Mouse (Mus musculus): Measurements from ENCODE around the gene Lbx1. TPM values are rescaled to one million over a fixed set of nuclear protein-coding genes. Genes with fewer than 3 reads are reported as not detected.

Lbx1 gene
- polyA plus RNA-seq, 1 experiment: not detected

- peaks cover 21% of the 10 kb centered on the region for H3K27me3 ChIP-seq (ENCODE audit: control insufficient read depth, insufficient read depth, low read length)
- H3K27ac ChIP-seq (ENCODE audit: control insufficient read depth, insufficient read depth, low read depth, low read length): no peak overlapping the region
- H3K4me1 ChIP-seq (ENCODE audit: control insufficient read depth, insufficient read depth, low read length): peaks cover 21% of the 10 kb centered on the region
- no peaks in the 10 kb centered on the region for H3K36me3 ChIP-seq (ENCODE audit: control insufficient read depth, insufficient read depth, low read length)
- H3K4me3 ChIP-seq (ENCODE audit: control insufficient read depth, low read depth, low read length): no peak overlapping the region
- TF ChIP-seq POLR2A (IDR thresholded peaks at IDR 0.05; ENCODE audit: control insufficient read depth, low read depth, low read length): no peak
- no peak for TF ChIP-seq CTCF (IDR thresholded peaks at IDR 0.05; ENCODE audit: control insufficient read depth, insufficient read depth, insufficient replicate concordance, low read depth, low read length)
These were observed 3.6 kb upstream of the Lbx1 start for GRCm38 (mm10) chr19:45239191-45239590.

- no peaks in the 10 kb centered on the region for H3K36me3 ChIP-seq (ENCODE audit: control insufficient read depth, insufficient read depth, low read length)
- TF ChIP-seq CTCF (IDR thresholded peaks at IDR 0.05; ENCODE audit: control insufficient read depth, insufficient read depth, insufficient replicate concordance, low read depth, low read length): no peak
- TF ChIP-seq POLR2A (IDR thresholded peaks at IDR 0.05; ENCODE audit: control insufficient read depth, low read depth, low read length): no peak
- H3K4me1 ChIP-seq (ENCODE audit: control insufficient read depth, insufficient read depth, low read length): peaks cover 24% of the 10 kb centered on the region
- no peak overlapping the region for H3K4me3 ChIP-seq (ENCODE audit: control insufficient read depth, low read depth, low read length)
- H3K27ac ChIP-seq (ENCODE audit: control insufficient read depth, insufficient read depth, low read depth, low read length): no peak overlapping the region
- peaks cover 25% of the 10 kb centered on the region for H3K27me3 ChIP-seq (ENCODE audit: control insufficient read depth, insufficient read depth, low read length)
These were observed 2.1 kb upstream of the Lbx1 start for GRCm38 (mm10) chr19:45237665-45238209.

GRCm38 (mm10) chr19:45237099-45237498 is 1.5 kb upstream of the Lbx1 start:
- peaks cover 26% of the 10 kb centered on the region for H3K27me3 ChIP-seq (ENCODE audit: control insufficient read depth, insufficient read depth, low read length)
- no peak overlapping the region for H3K4me3 ChIP-seq (ENCODE audit: control insufficient read depth, low read depth, low read length)
- H3K4me1 ChIP-seq (ENCODE audit: control insufficient read depth, insufficient read depth, low read length): peaks cover 24% of the 10 kb centered on the region
- no peaks in the 10 kb centered on the region for H3K36me3 ChIP-seq (ENCODE audit: control insufficient read depth, insufficient read depth, low read length)
- no peak overlapping the region for H3K27ac ChIP-seq (ENCODE audit: control insufficient read depth, insufficient read depth, low read depth, low read length)
- TF ChIP-seq CTCF (IDR thresholded peaks at IDR 0.05; ENCODE audit: control insufficient read depth, insufficient read depth, insufficient replicate concordance, low read depth, low read length): no peak
- TF ChIP-seq POLR2A (IDR thresholded peaks at IDR 0.05; ENCODE audit: control insufficient read depth, low read depth, low read length): no peak

- TF ChIP-seq POLR2A (IDR thresholded peaks at IDR 0.05; ENCODE audit: control insufficient read depth, low read depth, low read length) (no peak), CTCF (IDR thresholded peaks at IDR 0.05; ENCODE audit: control insufficient read depth, insufficient read depth, insufficient replicate concordance, low read depth, low read length) (no peak)
- Histone ChIP-seq H3K4me3 (ENCODE audit: control insufficient read depth, low read depth, low read length) (peak overlapping the region; percentile 6; the same call in 1 of the 2 replicates), H3K27ac (ENCODE audit: control insufficient read depth, insufficient read depth, low read depth, low read length) (no peak overlapping the region), H3K27me3 (ENCODE audit: control insufficient read depth, insufficient read depth, low read length) (peaks cover 33% of the 10 kb centered on the region), H3K4me1 (ENCODE audit: control insufficient read depth, insufficient read depth, low read length) (peaks cover 24% of the 10 kb centered on the region), H3K36me3 (ENCODE audit: control insufficient read depth, insufficient read depth, low read length) (no peaks in the 10 kb centered on the region)
These were observed 841 bp upstream of the Lbx1 start for GRCm38 (mm10) chr19:45236363-45236942.

- peak overlapping the region; percentile 19; the same call in 1 of the 2 replicates for H3K4me3 ChIP-seq (ENCODE audit: control insufficient read depth, low read depth, low read length)
- peaks cover 33% of the 10 kb centered on the region for H3K27me3 ChIP-seq (ENCODE audit: control insufficient read depth, insufficient read depth, low read length)
- TF ChIP-seq POLR2A (IDR thresholded peaks at IDR 0.05; ENCODE audit: control insufficient read depth, low read depth, low read length) (no peak), CTCF (IDR thresholded peaks at IDR 0.05; ENCODE audit: control insufficient read depth, insufficient read depth, insufficient replicate concordance, low read depth, low read length) (no peak)
- H3K36me3 ChIP-seq (ENCODE audit: control insufficient read depth, insufficient read depth, low read length): no peaks in the 10 kb centered on the region
- H3K4me1 ChIP-seq (ENCODE audit: control insufficient read depth, insufficient read depth, low read length): peaks cover 27% of the 10 kb centered on the region
- no peak overlapping the region for H3K27ac ChIP-seq (ENCODE audit: control insufficient read depth, insufficient read depth, low read depth, low read length)
These were observed 276 bp downstream of the Lbx1 start for GRCm38 (mm10) chr19:45235331-45235741.

GRCm38 (mm10) chr19:45234771-45235231 is 811 bp downstream of the Lbx1 start:
- H3K36me3 ChIP-seq (ENCODE audit: control insufficient read depth, insufficient read depth, low read length): no peaks in the 10 kb centered on the region
- peaks cover 27% of the 10 kb centered on the region for H3K4me1 ChIP-seq (ENCODE audit: control insufficient read depth, insufficient read depth, low read length)
- H3K4me3 ChIP-seq (ENCODE audit: control insufficient read depth, low read depth, low read length): peak overlapping the region; percentile 19; the same call in 1 of the 2 replicates
- TF ChIP-seq POLR2A (IDR thresholded peaks at IDR 0.05; ENCODE audit: control insufficient read depth, low read depth, low read length) (no peak), CTCF (IDR thresholded peaks at IDR 0.05; ENCODE audit: control insufficient read depth, insufficient read depth, insufficient replicate concordance, low read depth, low read length) (no peak)
- H3K27ac ChIP-seq (ENCODE audit: control insufficient read depth, insufficient read depth, low read depth, low read length): no peak overlapping the region
- peaks cover 33% of the 10 kb centered on the region for H3K27me3 ChIP-seq (ENCODE audit: control insufficient read depth, insufficient read depth, low read length)

GRCm38 (mm10) chr19:45234191-45234770 is 1.3 kb downstream of the Lbx1 start:
- H3K4me3 ChIP-seq (ENCODE audit: control insufficient read depth, low read depth, low read length): no peak overlapping the region
- TF ChIP-seq CTCF (IDR thresholded peaks at IDR 0.05; ENCODE audit: control insufficient read depth, insufficient read depth, insufficient replicate concordance, low read depth, low read length): no peak
- TF ChIP-seq POLR2A (IDR thresholded peaks at IDR 0.05; ENCODE audit: control insufficient read depth, low read depth, low read length): no peak

More at GRCm38 (mm10) chr19:45234191-45234770, 1.3 kb downstream of the Lbx1 start:
- Histone ChIP-seq H3K27ac (ENCODE audit: control insufficient read depth, insufficient read depth, low read depth, low read length) (no peak overlapping the region), H3K4me1 (ENCODE audit: control insufficient read depth, insufficient read depth, low read length) (peaks cover 27% of the 10 kb centered on the region), H3K27me3 (ENCODE audit: control insufficient read depth, insufficient read depth, low read length) (peaks cover 34% of the 10 kb centered on the region), H3K36me3 (ENCODE audit: control insufficient read depth, insufficient read depth, low read length) (no peaks in the 10 kb centered on the region)
